Mouse (Mus musculus): ENCODE data around the gene Ell. TPM values are rescaled to one million over a fixed set of nuclear protein-coding genes. Genes with fewer than 3 reads are reported as not detected.

Ell gene
- total RNA-seq, 2 experiments from 2014 or later: 31.0 to 32.4 TPM

- DNase-seq (ENCODE audit: low spot score in 2 of 2): no peak
These were observed 4.0 kb upstream of the Ell start for GRCm38 (mm10) chr8:70535221-70535620.

GRCm38 (mm10) chr8:70535701-70536100 lies 3.6 kb upstream of the Ell start:
- DNase-seq (ENCODE audit: low spot score in 2 of 2): no peak

- DNase-seq (ENCODE audit: low spot score in 2 of 2): peak in 1 of 2 experiments; percentile 53
These were observed 1.2 kb upstream of the Ell start for GRCm38 (mm10) chr8:70538024-70538579.

GRCm38 (mm10) chr8:70538633-70539076 lies 602 bp upstream of the Ell start:
- DNase-seq (ENCODE audit: low spot score in 2 of 2): peak; percentile 95 to 99

- DNase-seq (ENCODE audit: low spot score in 2 of 2): no peak
These were observed 803 bp downstream of the Ell start for GRCm38 (mm10) chr8:70540013-70540506.

GRCm38 (mm10) chr8:70540507-70541071 lies 1.3 kb downstream of the Ell start:
- no peak for DNase-seq (ENCODE audit: low spot score in 2 of 2)

- DNase-seq (ENCODE audit: low spot score in 2 of 2): no peak
These were observed 1.8 kb downstream of the Ell start for GRCm38 (mm10) chr8:70541081-70541480.

GRCm38 (mm10) chr8:70544200-70544687 lies 5.0 kb downstream of the Ell start:
- DNase-seq (ENCODE audit: low spot score in 2 of 2): peak in 1 of 2 experiments; percentile 39

GRCm38 (mm10) chr8:70546412-70546811 lies 7.2 kb downstream of the Ell start:
- no peak for DNase-seq (ENCODE audit: low spot score in 2 of 2)

GRCm38 (mm10) chr8:70547762-70548161 lies 8.5 kb downstream of the Ell start:
- no peak for DNase-seq (ENCODE audit: low spot score in 2 of 2)

GRCm38 (mm10) chr8:70549412-70550184 lies 10.3 kb downstream of the Ell start:
- DNase-seq (ENCODE audit: low spot score in 2 of 2): no peak

GRCm38 (mm10) chr8:70551558-70552161 lies 12.4 kb downstream of the Ell start:
- DNase-seq (ENCODE audit: low spot score in 2 of 2): no peak

GRCm38 (mm10) chr8:70552836-70553235 lies 13.6 kb downstream of the Ell start:
- no peak for DNase-seq (ENCODE audit: low spot score in 2 of 2)

GRCm38 (mm10) chr8:70553740-70554139 lies 14.5 kb downstream of the Ell start:
- peak in 1 of 2 experiments; percentile 52 for DNase-seq (ENCODE audit: low spot score in 2 of 2)

- no peak for DNase-seq (ENCODE audit: low spot score in 2 of 2)
These were observed 16.0 kb downstream of the Ell start for GRCm38 (mm10) chr8:70555079-70555747.

GRCm38 (mm10) chr8:70558334-70558733 lies 19.1 kb downstream of the Ell start:
- no peak for DNase-seq (ENCODE audit: low spot score in 2 of 2)

GRCm38 (mm10) chr8:70558983-70559382 lies 19.7 kb downstream of the Ell start:
- DNase-seq (ENCODE audit: low spot score in 2 of 2): no peak

GRCm38 (mm10) chr8:70560096-70560495 lies 20.8 kb downstream of the Ell start:
- no peak for DNase-seq (ENCODE audit: low spot score in 2 of 2)

- DNase-seq (ENCODE audit: low spot score in 2 of 2): no peak
These were observed 21.3 kb downstream of the Ell start for GRCm38 (mm10) chr8:70560564-70560963.

GRCm38 (mm10) chr8:70561357-70561756 lies 22.1 kb downstream of the Ell start:
- no peak for DNase-seq (ENCODE audit: low spot score in 2 of 2)
